Mouse (Mus musculus) embryo, embryonic 9.5 days (tissue): ENCODE measurements at regions not wholly inside any gene's neighbourhood (a gene's known extent, or its start where the extent isn't known, plus 50 kb on each side); places are given as distances from the start of the nearest gene placed in this dataset.

ENCODE experiments used
- DNase-seq: peaks from one replicate; pipeline ENCODE4 v3.0.0-alpha.2; 2017; ENCODE audit errors: extremely low spot score

DNA sequence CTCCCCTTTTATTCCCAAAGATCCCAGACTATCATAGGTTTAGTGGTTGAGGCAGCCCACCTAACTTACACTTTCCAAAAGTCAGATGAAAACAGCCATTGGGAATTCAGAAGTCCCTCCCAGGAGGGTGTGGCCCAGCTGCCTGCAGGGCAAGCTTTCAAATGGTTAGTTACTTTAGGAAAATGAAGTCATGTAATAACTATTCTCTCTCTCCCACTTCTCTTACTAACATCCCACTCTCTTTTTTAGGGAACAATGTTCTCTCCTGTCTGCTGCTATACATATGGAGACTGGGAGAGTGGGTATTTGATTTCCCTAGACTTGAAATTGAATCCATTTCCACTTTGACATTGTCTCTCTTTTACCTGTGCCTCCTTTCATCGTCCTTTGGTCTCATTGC is 55.0 kb downstream of the Zfp648 start:
- no peak for DNase-seq

DNA sequence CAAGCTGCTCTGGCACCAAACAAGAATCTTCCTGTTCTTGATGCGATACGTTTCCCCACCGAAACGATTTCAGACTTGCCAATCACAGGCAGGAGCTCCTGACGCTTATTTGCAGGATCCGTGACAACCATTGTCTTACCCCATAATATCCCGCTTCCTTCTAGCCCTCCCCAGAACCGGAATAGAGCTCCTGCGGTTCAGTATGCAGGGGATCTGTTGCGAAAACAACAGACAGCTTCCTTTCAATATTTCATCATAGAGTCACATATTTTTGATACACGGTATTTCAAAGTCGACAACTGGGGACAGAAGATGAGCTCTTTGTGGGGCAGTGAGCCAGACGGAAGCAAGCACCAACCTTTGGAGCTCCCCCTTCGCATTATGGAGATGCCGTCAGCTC is 55.8 kb downstream of the Zfp648 start:
- DNase-seq, result no peak

DNA sequence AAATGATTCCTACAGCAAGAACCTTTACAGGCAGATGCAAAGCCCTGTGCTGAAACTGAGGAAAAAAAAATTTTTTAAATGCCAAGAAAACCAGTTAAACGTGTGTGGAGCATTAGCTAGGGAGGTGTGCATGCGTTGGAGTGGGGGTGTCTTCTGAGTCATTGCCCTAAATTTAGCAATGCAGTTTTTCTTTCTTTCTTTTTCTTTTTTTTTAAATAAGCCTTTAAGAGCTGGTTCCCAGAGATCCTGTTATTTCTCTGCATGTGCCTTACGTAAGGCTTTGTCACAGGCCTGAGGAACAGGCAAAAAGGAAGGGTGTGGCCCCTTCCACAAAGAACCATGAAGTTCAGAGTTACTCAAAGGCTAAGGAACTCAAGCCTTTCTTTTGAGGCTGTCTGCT is 57.5 kb downstream of the Zfp648 start:
- DNase-seq, result no peak

DNA sequence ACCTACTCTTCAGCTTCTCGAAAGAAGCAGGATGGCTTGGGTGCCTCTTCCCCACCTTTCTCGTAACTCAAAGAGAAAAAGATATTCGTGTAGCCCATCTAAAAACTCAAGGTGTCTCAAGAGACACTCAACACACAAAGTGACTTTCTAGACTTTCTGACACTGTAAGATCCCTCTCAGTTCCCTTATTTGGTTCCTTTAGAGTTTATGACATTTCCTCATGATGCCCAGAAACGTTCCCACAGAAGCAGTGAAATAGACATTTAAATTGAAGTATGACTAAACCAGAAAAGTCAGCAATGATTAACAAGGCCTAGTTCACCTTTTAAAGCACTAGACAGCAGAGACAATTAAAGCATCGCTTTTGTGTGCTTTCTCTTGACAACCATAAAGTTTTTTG is 59.4 kb downstream of the Zfp648 start:
- DNase-seq, result no peak

DNA sequence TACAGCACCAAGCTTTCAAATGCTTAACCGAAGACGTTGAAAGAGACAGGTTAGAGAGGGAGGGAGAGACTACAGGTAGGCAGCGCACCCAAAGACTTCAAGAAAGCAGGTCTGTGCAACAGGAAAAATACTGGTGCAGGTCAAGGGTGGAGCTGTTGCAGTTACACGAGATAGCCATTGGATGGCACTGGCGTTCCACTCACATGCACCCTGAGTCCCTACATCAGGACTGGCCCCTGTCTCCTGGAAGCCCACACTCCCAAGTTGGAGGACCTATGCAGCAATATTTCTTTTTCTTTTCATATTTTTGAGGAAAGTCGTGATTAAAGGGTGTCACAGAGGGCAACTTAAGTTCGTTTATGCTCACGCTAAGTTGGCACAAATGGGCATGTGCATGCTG is 80.5 kb downstream of the Zfp648 start:
- DNase-seq, result peak; percentile 61

DNA sequence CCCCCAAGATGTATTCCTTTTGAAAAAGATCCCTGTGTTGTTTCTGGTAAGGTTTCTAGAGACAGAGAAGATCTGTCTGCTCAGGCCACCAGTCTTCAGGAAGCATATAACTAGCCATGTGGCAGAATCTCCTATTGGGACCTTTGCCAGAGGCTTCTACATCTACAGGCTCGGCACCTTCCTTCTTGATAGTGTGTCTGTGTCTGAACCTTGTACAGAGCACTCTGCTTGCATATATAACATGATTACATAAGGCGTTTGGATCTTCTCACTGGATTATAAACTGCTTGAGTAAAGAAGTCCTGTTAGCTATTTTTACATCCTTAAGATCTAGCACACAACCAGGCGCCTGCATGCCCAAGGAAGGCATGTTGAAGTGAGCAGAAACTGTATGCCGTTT is 85.1 kb downstream of the Zfp648 start:
- DNase-seq, result no peak

DNA sequence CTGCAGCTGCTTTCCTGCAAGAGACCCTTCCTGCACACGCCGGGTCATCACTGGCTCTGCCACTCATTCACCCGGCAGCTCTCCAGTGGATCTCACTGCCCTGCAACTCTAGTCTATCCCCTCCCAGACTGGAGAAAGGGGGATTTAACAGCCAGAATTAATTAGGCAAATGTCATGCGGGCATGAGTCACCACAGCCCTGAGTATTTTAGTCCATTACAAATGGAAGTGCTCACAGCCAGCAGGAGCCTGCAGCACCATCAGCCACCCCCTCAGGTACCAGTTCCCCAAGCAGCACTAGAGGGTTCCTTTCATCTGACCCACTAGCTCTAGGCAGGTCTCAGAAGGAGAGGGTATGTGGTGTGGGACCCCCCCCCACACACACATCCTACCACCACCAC is 91.7 kb downstream of the Zfp648 start:
- DNase-seq, result no peak

DNA sequence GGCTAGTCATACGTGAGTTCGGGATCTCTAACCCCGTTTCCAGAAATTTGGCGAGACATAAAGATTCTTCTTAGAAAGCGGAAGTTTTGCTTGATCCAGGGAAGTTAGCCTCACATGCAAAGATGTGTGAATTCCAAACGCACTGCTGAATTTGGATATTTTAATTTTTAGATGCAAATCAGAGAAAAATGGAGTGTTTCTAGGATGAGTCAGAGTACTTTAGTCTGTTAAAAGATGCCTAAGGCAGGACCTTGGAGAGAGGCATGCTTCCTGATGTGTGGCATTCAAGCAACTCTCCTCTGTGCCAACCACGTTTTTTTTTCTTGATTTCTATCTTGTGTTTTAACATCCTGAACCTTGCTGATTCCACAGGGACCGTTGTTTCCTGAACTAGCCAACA is 95.1 kb downstream of the Zfp648 start:
- no peak for DNase-seq

DNA sequence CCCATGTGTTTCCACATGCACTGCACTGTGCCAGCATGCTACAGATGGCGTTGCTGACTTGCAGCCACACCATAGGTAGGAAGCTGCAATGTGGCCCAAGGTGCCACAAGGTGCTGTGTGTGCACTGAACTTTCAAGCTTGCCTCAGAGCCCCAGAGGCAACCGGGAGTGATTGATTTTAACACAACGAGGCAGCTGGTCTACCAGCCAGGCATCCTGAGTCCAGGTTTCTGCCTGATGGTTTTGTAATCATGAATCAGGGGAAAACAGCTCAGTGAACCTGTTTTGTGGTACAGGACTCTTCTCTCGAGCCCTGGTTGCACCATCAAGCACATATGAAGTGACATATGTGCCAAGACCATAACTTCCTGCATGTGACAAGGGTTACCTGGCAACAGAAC is 98.9 kb downstream of the Zfp648 start:
- no peak for DNase-seq

DNA sequence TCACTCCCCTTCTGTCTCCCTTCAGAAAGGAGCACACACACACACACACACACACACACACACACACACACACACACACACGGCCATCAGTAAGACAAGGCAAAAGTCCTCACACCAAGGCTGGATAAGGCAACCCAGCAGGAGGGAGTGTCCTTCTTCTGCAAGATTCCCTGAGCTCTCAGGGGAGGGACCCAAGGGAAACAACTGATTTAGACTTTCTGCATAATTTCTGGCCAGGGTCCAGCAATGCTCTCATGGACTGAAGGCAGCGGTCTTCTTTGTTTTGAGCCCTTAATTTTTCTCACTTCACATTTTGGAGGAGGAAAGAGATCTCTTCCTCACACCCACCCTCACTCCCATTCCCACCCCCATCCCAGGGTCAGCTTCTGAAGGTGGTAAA is 108.7 kb downstream of the Zfp648 start:
- DNase-seq, result no peak
